Mouse (Mus musculus) frontal cortex, postnatal 10 days (tissue): ENCODE measurements around the gene Smbd1.
A peak's percentile ranks its signal among the peaks of the same experiment; 100 is the strongest.

Experiments
- DNase-seq, 2 experiments: peaks; one replicate each; pipeline ENCODE4 v3.0.0; 2022; ENCODE audit warnings: low spot score in 2 of 2, mixed read lengths in 1 of 2

Gene Smbd1

GRCm38 (mm10) chr16:32813362-32813761 is 3.1 kb upstream of the Smbd1 start:
- no peak for DNase-seq

GRCm38 (mm10) chr16:32812888-32813361 is 2.6 kb upstream of the Smbd1 start:
- peak; percentile 45 to 80 for DNase-seq

GRCm38 (mm10) chr16:32807408-32808185 is 2.7 kb downstream of the Smbd1 start:
- no peak for DNase-seq

- no peak for DNase-seq
Measured at GRCm38 (mm10) chr16:32805151-32805550, 5.1 kb downstream of the Smbd1 start.

- no peak for DNase-seq
Measured at GRCm38 (mm10) chr16:32803901-32804300, 6.4 kb downstream of the Smbd1 start.

- DNase-seq: peak; percentile 46 to 48
Measured at GRCm38 (mm10) chr16:32803252-32803853, 6.9 kb downstream of the Smbd1 start.

GRCm38 (mm10) chr16:32797426-32797689 is 12.9 kb downstream of the Smbd1 start, which contains the start of gene Muc20:
Gene Muc20, minus strand, starts transcription at chr16:32797435.
- DNase-seq: no peak

GRCm38 (mm10) chr16:32796676-32797425 is 13.4 kb downstream of the Smbd1 start:
- DNase-seq: no peak

GRCm38 (mm10) chr16:32795177-32795576 is 15.1 kb downstream of the Smbd1 start:
- no peak for DNase-seq

- DNase-seq: no peak
Measured at GRCm38 (mm10) chr16:32790056-32790455, 20.2 kb downstream of the Smbd1 start.

- peak; percentile 15 to 39 for DNase-seq
Measured at GRCm38 (mm10) chr16:32784840-32785239, 25.4 kb downstream of the Smbd1 start.

GRCm38 (mm10) chr16:32783324-32784062 is 26.8 kb downstream of the Smbd1 start:
- no peak for DNase-seq

GRCm38 (mm10) chr16:32778956-32779355 is 31.3 kb downstream of the Smbd1 start:
- DNase-seq: no peak

- no peak for DNase-seq
Measured at GRCm38 (mm10) chr16:32776676-32777075, 33.6 kb downstream of the Smbd1 start.

GRCm38 (mm10) chr16:32766904-32767303 is 43.4 kb downstream of the Smbd1 start:
- no peak for DNase-seq

GRCm38 (mm10) chr16:32764961-32765360 is 45.3 kb downstream of the Smbd1 start:
- DNase-seq: no peak

GRCm38 (mm10) chr16:32764550-32764949 is 45.7 kb downstream of the Smbd1 start:
- no peak for DNase-seq
